Mouse (Mus musculus): ENCODE data around the gene Nvl.

Gene Nvl

GRCm38 (mm10) chr1:181069671-181070070, 74.3 kb downstream of the Nvl start:
- no peak for DNase-seq (ENCODE audit: extremely low spot score, low read depth, low spot score)

GRCm38 (mm10) chr1:181068344-181068743, 75.7 kb downstream of the Nvl start:
- no peak for DNase-seq (ENCODE audit: extremely low spot score, low read depth, low spot score)

DNA sequence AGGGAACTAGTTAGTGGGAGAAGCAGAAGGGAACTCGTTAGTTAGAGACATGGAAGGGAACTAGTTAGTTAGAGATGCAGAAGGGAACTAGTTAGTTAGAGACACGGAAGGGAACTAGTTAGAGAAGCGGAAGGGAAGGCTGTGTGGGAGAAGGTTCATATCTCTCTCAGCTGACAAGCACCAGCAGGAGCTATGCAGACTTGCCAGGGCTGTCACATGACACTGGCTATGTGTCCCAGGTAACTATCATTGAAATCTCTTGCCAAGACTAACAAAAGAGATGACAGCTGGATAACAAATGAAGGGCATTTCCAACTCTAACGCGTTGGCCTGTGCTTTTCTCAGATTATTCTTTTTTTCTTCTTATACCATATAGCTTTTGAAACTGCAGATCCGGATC, 79.4 kb downstream of the Nvl start:
- no peak for DNase-seq (ENCODE audit: extremely low spot score, low read depth, low spot score)

DNA sequence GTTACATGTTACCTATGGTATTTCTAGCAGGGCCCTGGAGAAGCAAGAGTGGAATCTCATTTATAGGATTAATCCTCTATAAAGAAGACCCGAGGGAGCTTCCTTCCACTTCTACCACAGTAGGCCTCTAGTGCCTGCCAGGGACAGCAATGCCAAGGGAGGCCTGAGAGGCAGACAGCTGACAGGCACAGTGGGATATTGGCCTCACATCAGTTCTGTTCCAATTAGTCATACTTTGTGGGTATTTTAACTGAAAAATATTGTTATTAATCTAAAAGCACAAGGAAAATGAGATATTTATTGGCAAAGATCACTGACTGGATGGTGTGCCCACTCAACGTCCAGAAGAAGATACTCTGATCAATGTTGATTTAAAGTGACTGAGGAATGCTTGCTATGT, 80.0 kb downstream of the Nvl start:
- no peak for DNase-seq (ENCODE audit: extremely low spot score, low read depth, low spot score)

DNA sequence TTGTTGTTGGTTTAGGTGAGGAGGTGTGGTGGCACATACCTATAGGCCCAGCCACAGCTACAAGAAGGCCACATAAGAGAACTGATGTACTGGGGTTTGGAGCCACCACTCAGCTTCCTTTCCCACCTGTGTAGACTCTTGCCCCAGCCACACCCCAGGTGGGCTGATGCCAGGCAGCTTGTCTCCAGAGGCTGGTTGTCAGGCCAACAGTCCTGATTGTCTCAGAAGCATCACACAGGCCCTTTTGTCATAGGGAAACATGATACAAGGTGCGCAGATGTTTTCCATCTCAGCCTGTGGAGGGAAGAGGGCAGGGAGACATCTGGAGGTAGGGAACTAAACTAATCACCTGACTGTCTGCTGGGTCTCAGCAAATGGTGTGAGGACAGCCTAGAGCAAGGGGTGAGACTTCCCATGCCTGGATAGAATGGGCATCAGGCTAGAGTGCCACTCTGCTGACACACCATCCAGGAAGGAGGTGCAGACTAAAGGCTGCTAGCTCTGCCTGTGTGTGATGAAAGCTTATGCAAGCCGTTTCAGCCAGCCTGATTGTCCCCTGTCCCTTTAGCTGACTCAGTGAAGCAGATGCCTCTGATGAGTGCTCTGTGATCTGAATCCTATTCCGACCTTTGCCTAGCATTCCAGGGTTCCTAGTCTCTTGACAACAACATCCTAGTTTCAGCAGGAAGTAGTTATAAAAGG, 82.1 kb downstream of the Nvl start:
- no peak for DNase-seq (ENCODE audit: extremely low spot score, low read depth, low spot score)

- no peak for DNase-seq (ENCODE audit: extremely low spot score, low read depth, low spot score)
Observed at GRCm38 (mm10) chr1:181052898-181053297, 91.1 kb downstream of the Nvl start.

DNA sequence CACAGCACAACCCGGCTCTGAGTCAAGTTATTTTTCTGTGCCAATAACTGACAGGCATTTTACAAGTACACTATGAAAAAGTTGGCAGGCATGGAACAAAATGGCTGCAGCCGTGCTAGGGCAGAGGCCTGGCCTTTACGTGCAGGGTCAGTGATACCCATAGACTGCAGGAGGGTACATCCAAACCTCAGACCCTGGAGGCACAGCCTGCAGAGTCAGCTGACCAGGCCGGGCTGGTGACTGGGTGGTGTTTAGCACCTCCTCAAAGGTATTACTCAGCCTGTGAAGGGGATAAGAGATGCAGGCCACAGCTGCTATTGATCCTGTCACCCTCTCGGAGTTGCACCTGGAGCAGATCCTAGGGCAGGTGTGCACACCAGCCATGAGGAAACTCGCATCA, 93.1 kb downstream of the Nvl start, which contains the start of gene 9130409I23Rik:
Gene 9130409I23Rik (plus strand): TSS at position 301 of the 400 bp plus-strand sequence.
- no peak for DNase-seq (ENCODE audit: extremely low spot score, low read depth, low spot score)

- DNase-seq (ENCODE audit: extremely low spot score, low read depth, low spot score), result no peak
Observed at GRCm38 (mm10) chr1:181049328-181049842, 94.6 kb downstream of the Nvl start.

GRCm38 (mm10) chr1:181047520-181047919, 96.5 kb downstream of the Nvl start:
- no peak for DNase-seq (ENCODE audit: extremely low spot score, low read depth, low spot score)

DNA sequence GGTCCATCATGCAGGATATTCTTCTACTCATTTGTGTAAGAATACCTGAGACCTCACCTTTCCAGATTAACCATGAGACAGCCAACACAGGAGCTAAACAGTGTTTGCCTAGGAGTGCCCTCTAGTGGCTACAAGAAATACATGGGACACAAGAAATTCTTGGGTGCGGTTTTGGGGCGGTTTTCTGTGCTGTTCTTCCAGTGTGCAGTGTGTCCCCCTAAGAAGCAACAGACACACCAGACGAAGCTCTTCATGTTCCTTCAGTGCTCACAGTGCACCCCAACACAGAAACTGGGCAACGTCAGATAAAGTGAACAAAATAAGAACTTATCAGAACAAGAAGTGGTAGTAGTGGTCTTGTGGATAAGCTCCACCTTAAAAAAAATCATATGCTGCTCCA, 104.4 kb downstream of the Nvl start:
- DNase-seq (ENCODE audit: extremely low spot score, low read depth, low spot score), result no peak

GRCm38 (mm10) chr1:181037623-181038022, 106.4 kb downstream of the Nvl start:
- no peak for DNase-seq (ENCODE audit: extremely low spot score, low read depth, low spot score)

Measured in hindlimb bud, embryonic 11.5 days (tissue).